Mouse (Mus musculus): ENCODE data around the gene Rab24.

Gene Rab24

GRCm38 (mm10) chr13:55321434-55322129, at the start of gene Rab24:
Gene Rab24 (minus strand): TSS chr13:55321946.
- DNase-seq = peak; percentile 93

GRCm38 (mm10) chr13:55371007-55371681, 49.4 kb upstream of the Rab24 start:
- DNase-seq = no peak

- peak; percentile 40 for DNase-seq
Observed at GRCm38 (mm10) chr13:55370234-55370633, 48.5 kb upstream of the Rab24 start.

- peak; percentile 73 for DNase-seq
Observed at GRCm38 (mm10) chr13:55369531-55370114, 47.9 kb upstream of the Rab24 start, which contains the start of gene Rgs14. Gene Rgs14 (plus strand): TSS chr13:55369732.

- DNase-seq = no peak
Observed at GRCm38 (mm10) chr13:55368401-55368800, 46.7 kb upstream of the Rab24 start.

GRCm38 (mm10) chr13:55362453-55363060, 40.8 kb upstream of the Rab24 start, which contains the start of gene Lman2:
Gene Lman2 (minus strand): TSS chr13:55362783.
- peak; percentile 98 for DNase-seq

GRCm38 (mm10) chr13:55361974-55362452, 40.3 kb upstream of the Rab24 start:
- no peak for DNase-seq

GRCm38 (mm10) chr13:55361145-55361544, 39.4 kb upstream of the Rab24 start:
- DNase-seq = peak; percentile 12

GRCm38 (mm10) chr13:55346745-55347144, 25.0 kb upstream of the Rab24 start:
- no peak for DNase-seq

- DNase-seq = no peak
Observed at GRCm38 (mm10) chr13:55344286-55344685, 22.5 kb upstream of the Rab24 start.

- DNase-seq = no peak
Observed at GRCm38 (mm10) chr13:55342469-55342868, 20.7 kb upstream of the Rab24 start.

- DNase-seq = no peak
Observed at GRCm38 (mm10) chr13:55339259-55339658, 17.5 kb upstream of the Rab24 start.

- no peak for DNase-seq
Observed at GRCm38 (mm10) chr13:55338131-55339054, 16.6 kb upstream of the Rab24 start.

- no peak for DNase-seq
Observed at GRCm38 (mm10) chr13:55337341-55337975, 15.7 kb upstream of the Rab24 start.

GRCm38 (mm10) chr13:55335701-55336100, 14.0 kb upstream of the Rab24 start:
- no peak for DNase-seq

GRCm38 (mm10) chr13:55332331-55332730, 10.6 kb upstream of the Rab24 start:
- DNase-seq = no peak

- no peak for DNase-seq
Observed at GRCm38 (mm10) chr13:55330567-55331400, 9.0 kb upstream of the Rab24 start.

- DNase-seq = peak; percentile 79
Observed at GRCm38 (mm10) chr13:55329683-55330566, 8.2 kb upstream of the Rab24 start, which contains the start of gene Mxd3. Gene Mxd3 (minus strand): TSS chr13:55329823.

- no peak for DNase-seq
Observed at GRCm38 (mm10) chr13:55329109-55329682, 7.5 kb upstream of the Rab24 start.
